Mouse (Mus musculus) C2C12 (cell line): Measurements from ENCODE around the gene Ifit1bl1. TPM values are rescaled to one million over a fixed set of nuclear protein-coding genes. Genes with fewer than 3 reads are reported as not detected.
A peak's percentile ranks its signal among the peaks of the same experiment; 100 is the strongest.

Experiments used
- H3K27me3 ChIP-seq: one replicate; pipeline ENCODE4 v1.6.1; 2011; ENCODE audit not compliant: control insufficient read depth, insufficient read depth, insufficient read length
- H3K36me3 ChIP-seq: one replicate; pipeline ENCODE4 v1.6.1; 2011; ENCODE audit not compliant: control insufficient read depth, insufficient read depth
- H3K4me3 ChIP-seq: one replicate; pipeline ENCODE4 v1.5.1; 2011; ENCODE audit warnings: mild to moderate bottlenecking, control low read depth; ENCODE audit not compliant: poor library complexity, insufficient read depth, severe bottlenecking
- H3K79me2 ChIP-seq: one replicate; pipeline ENCODE4 v1.6.1; 2011; ENCODE audit not compliant: control insufficient read depth, insufficient read depth
- H3K79me3 ChIP-seq: one replicate; pipeline ENCODE4 v1.6.1; 2011; ENCODE audit warnings: low read depth, control low read depth
- H3ac ChIP-seq: one replicate; pipeline ENCODE3; 2011; ENCODE audit warnings: low read depth; ENCODE audit not compliant: control insufficient read depth, insufficient read length
- CEBPB ChIP-seq: IDR thresholded peaks from one replicate; pipeline ENCODE4 v1.6.1; 2011; ENCODE audit warnings: low read depth, mild to moderate bottlenecking, control low read depth, moderate library complexity
- CTCF ChIP-seq: IDR thresholded peaks from one replicate; pipeline ENCODE4 v1.5.1; 2011; ENCODE audit not compliant: control insufficient read depth, insufficient read depth, insufficient read length
- FOSL1 ChIP-seq: IDR thresholded peaks from one replicate; pipeline ENCODE4 v1.8.0; 2011; ENCODE audit warnings: mild to moderate bottlenecking, low read length; ENCODE audit not compliant: poor library complexity, insufficient read depth, severe bottlenecking
- MAX ChIP-seq: IDR thresholded peaks from one replicate; pipeline ENCODE4 v1.6.1; 2011; ENCODE audit warnings: mild to moderate bottlenecking, control low read depth
- MYOD1 ChIP-seq: IDR thresholded peaks from one replicate; pipeline ENCODE4 v1.6.1; 2011; ENCODE audit warnings: low read depth; ENCODE audit not compliant: control insufficient read depth, insufficient read length
- MYOG ChIP-seq: IDR thresholded peaks from one replicate; pipeline ENCODE4 v1.6.1; 2011; ENCODE audit not compliant: control insufficient read depth, insufficient read length; ENCODE audit errors: extremely low read depth
- USF1 ChIP-seq: IDR thresholded peaks from one replicate; pipeline ENCODE4 v1.6.1; 2011; ENCODE audit warnings: low read depth, mild to moderate bottlenecking, control low read depth, moderate library complexity
- polyA plus RNA-seq: library from polyadenylated mRNA; unstranded; fragments of >200 nt; fragmentation: generic; extraction: Trizol; gene quantifications from one replicate; pipeline ENCODE4 v1.2.1, GENCODE M21; 2012; ENCODE audit warnings: missing spikeins

The Ifit1bl1 gene
- polyA plus RNA-seq, 1 experiment = not detected

DNA sequence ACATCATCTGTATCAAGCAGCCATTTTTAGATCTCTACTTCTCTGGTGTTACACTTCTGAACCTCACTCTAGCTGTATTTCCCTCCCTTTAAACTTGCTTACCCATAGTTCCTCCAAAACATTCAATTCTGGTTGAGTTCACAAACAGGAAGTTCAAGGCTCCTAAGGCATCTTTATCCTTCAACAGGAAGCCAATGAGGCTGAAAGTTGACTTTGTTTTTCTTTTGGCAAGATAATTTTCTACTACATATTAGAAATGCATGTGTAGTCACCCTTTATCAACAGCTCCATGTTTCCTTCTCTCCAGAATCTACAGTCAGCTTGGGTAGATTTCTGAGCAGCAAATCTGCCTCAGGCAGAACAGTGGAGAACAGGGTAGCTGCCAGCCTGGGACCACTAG, 39.2 kb downstream of the Ifit1bl1 start:
- no peak overlapping the region for H3K4me3 ChIP-seq
- no peaks in the 10 kb centered on the region for H3K27me3 ChIP-seq
- no peak overlapping the region for H3ac ChIP-seq
- H3K36me3 ChIP-seq = no peaks in the 10 kb centered on the region
- no peaks in the 10 kb centered on the region for H3K79me3 ChIP-seq
- TF ChIP-seq MAX (no peak), CTCF (no peak), USF1 (no peak), MYOG (no peak), MYOD1 (no peak), CEBPB (no peak), FOSL1 (no peak)
- no peaks in the 10 kb centered on the region for H3K79me2 ChIP-seq

DNA sequence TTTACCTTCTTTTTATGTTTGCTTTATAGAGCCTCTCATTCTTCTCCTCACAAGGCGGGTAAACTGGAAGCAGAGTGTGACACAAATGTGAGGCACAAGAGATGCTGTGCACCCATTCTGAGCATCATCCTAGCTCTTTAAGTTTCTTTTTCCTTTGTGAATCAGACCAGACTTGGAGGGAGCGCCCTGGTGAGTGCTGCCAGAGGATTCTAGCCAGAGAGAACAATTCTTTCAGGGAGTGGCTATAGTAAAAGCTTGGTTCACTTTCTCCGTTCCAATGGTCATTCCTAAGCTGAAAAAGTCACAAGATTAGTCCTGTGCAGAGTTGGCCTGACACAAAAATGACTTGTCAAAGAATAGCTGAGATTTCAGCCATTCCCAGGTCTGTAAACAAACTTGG, 45.1 kb downstream of the Ifit1bl1 start:
- H3ac ChIP-seq = no peak overlapping the region
- no peaks in the 10 kb centered on the region for H3K36me3 ChIP-seq
- no peaks in the 10 kb centered on the region for H3K79me2 ChIP-seq
- no peaks in the 10 kb centered on the region for H3K79me3 ChIP-seq
- H3K4me3 ChIP-seq = no peak overlapping the region
- H3K27me3 ChIP-seq = no peaks in the 10 kb centered on the region
- TF ChIP-seq MAX = no peak
- no peak for TF ChIP-seq CEBPB

DNA sequence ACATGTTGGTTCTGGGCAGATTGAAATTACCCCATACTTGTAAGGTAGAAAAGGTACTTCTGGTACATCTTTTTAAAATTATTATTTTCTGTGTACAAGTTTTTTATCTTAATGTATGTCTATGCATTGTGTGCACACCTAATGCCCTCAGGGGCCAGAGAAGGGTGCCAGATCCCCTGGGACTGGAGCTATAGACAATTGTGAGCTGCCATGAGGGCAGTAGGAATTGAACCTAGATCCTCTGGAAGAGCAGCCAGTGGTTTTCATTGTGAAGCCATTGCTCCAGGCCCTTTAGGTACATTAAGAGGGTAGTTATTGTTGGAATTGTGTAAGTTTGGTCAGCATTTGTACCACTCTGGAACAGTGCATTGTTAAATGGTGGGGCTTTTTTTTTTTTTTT, 47.7 kb downstream of the Ifit1bl1 start:
- Histone ChIP-seq H3K36me3 (no peaks in the 10 kb centered on the region), H3ac (no peak overlapping the region), H3K79me3 (no peaks in the 10 kb centered on the region), H3K79me2 (no peaks in the 10 kb centered on the region), H3K4me3 (no peak overlapping the region), H3K27me3 (no peaks in the 10 kb centered on the region)
- TF ChIP-seq MYOD1 (no peak), CEBPB (no peak), CTCF (no peak), MYOG (no peak), FOSL1 (no peak), USF1 (no peak), MAX (no peak)

DNA sequence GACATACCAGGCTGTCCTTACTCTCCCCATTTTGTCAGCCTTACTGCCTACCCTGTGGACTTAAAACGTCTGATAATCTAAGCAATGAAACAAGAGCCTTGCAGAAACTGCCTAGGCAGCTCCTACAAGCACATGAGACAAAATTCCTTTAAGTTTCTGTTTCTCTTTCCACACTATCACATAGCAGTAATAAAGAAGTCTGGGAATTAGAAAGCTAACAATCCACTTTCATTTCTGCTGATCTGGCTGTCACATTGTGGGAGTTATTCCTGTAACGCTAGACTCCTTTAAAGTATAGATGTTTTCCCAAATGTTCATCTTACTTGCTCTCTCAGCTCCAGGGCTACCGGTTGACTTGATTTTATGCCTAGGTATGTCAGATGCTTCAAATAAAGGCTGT, 48.2 kb downstream of the Ifit1bl1 start:
- Histone ChIP-seq H3K27me3 (no peaks in the 10 kb centered on the region), H3K79me3 (no peaks in the 10 kb centered on the region), H3K4me3 (no peak overlapping the region), H3K79me2 (no peaks in the 10 kb centered on the region), H3K36me3 (no peaks in the 10 kb centered on the region), H3ac (no peak overlapping the region)
- TF ChIP-seq FOSL1 = no peak
- TF ChIP-seq MAX = no peak
- TF ChIP-seq USF1 = no peak
- no peak for TF ChIP-seq CEBPB
- no peak for TF ChIP-seq MYOD1
- no peak for TF ChIP-seq MYOG
- TF ChIP-seq CTCF = no peak

DNA sequence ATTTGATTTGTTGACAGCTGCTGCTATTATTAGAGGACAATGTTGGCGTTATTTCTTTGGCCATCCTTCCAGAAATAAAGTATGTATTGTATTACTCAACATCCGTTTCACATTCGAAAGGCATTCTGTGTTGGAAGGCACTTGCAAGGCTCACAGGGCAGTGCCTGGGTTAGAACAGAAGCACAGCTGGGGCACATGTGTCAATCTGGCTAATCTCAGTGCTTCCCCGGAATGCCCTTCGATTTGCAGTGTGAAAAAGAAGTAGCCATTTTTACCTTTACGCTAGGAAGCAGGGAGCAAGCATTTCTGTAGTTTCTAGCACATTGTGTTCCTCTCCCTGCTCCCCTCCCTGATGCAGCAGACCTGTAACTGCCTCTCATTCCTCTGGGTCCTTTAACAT, 48.7 kb downstream of the Ifit1bl1 start:
- Histone ChIP-seq H3K27me3 (no peaks in the 10 kb centered on the region), H3K79me3 (no peaks in the 10 kb centered on the region)
- TF ChIP-seq MYOD1 = peak; percentile 6
- no peak for TF ChIP-seq MYOG
- no peak for TF ChIP-seq MAX
- TF ChIP-seq CEBPB = peak; percentile 32
- no peak for TF ChIP-seq FOSL1

DNA sequence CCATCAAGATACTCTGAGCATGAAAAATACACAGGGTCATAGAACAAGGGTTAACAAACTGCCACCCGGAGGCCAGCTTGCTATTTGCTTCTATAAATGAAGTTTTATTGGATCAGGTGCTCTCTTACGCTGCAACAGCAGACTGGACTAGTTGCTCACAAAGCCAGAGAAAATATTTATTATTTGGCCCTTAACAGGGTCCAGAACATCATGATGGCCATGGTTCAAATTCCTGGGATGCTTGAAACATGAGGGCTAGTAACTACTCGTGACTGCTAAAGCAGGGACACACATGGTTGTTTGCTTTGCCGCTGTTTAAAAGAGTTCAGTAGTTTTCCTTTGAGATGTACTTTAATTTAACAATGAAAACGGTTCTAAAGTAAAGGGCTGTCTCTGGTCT, 49.8 kb downstream of the Ifit1bl1 start:
- TF ChIP-seq MYOG (no peak), MYOD1 (no peak), USF1 (no peak), MAX (no peak), CTCF (no peak), CEBPB (no peak), FOSL1 (no peak)
- H3K4me3 ChIP-seq = no peak overlapping the region
- H3ac ChIP-seq = no peak overlapping the region
- no peaks in the 10 kb centered on the region for H3K27me3 ChIP-seq
- H3K79me3 ChIP-seq = no peaks in the 10 kb centered on the region
- H3K36me3 ChIP-seq = no peaks in the 10 kb centered on the region
- H3K79me2 ChIP-seq = no peaks in the 10 kb centered on the region

More for the DNA sequence above, 48.7 kb downstream of the Ifit1bl1 start:
- no peaks in the 10 kb centered on the region for H3K36me3 ChIP-seq
- no peak overlapping the region for H3K4me3 ChIP-seq
- H3ac ChIP-seq = no peak overlapping the region
- no peaks in the 10 kb centered on the region for H3K79me2 ChIP-seq
